In genomic region chr13:48990138-48990537, GRCm38 (mm10) we compare ENCODE assay signal across 27 mouse cellular contexts.
"Had no signal": no experiment of that assay in that cellular context is flagged by ENCODE, and none has a peak within 500 bp of the region (broad histone marks: within the 10 kb centered on the region; RNA-seq: fewer than 3 reads in every experiment).

No protein-coding gene starts in this region.

- H3K27me3 ChIP-seq: heart, embryonic 13.5 days; heart, embryonic 15.5 days; hindbrain, embryonic 12.5 days; intestine, embryonic 15.5 days; limb, embryonic 12.5 days; liver, embryonic 13.5 days had no signal

- H3K4me2 ChIP-seq: heart, embryonic 13.5 days; heart, embryonic 15.5 days; hindbrain, embryonic 12.5 days; hindbrain, embryonic 14.5 days; intestine, embryonic 15.5 days; limb, embryonic 12.5 days; liver, embryonic 11.5 days; liver, embryonic 13.5 days had no signal

- H3K27ac ChIP-seq: heart, embryonic 10.5 days; heart, embryonic 13.5 days; heart, embryonic 15.5 days; hindbrain, embryonic 10.5 days; hindbrain, embryonic 12.5 days; hindbrain, embryonic 14.5 days; intestine, embryonic 15.5 days; layer of hippocampus, adult 2 months; left cerebral cortex, adult 2 months; limb, embryonic 10.5 days; limb, embryonic 12.5 days; liver, embryonic 13.5 days had no signal

- H3K9me3 ChIP-seq: heart, embryonic 10.5 days; heart, embryonic 13.5 days; heart, embryonic 15.5 days; hindbrain, embryonic 10.5 days; hindbrain, embryonic 12.5 days; intestine, embryonic 15.5 days; limb, embryonic 10.5 days; limb, embryonic 12.5 days; liver, embryonic 13.5 days had no signal

- H3K4me3 ChIP-seq: heart, embryonic 10.5 days; heart, embryonic 13.5 days; heart, embryonic 15.5 days; hindbrain, embryonic 10.5 days; hindbrain, embryonic 12.5 days; intestine, embryonic 15.5 days; layer of hippocampus, adult 2 months; left cerebral cortex, adult 2 months; limb, embryonic 10.5 days; limb, embryonic 12.5 days; liver, embryonic 13.5 days had no signal

- ATAC-seq: hindbrain, embryonic 16.5 days; inflammation-experienced regulatory T-cells, adult 6 months; intestine, embryonic 15.5 days; intestine, postnatal 0 days had no signal

- H3K4me1 ChIP-seq: intestine, embryonic 15.5 days; liver, embryonic 13.5 days had no signal

- H3K9ac ChIP-seq: heart, embryonic 13.5 days; heart, embryonic 15.5 days; hindbrain, embryonic 12.5 days; hindbrain, embryonic 14.5 days; intestine, embryonic 15.5 days; limb, embryonic 12.5 days; liver, embryonic 13.5 days had no signal

- H3K36me3 ChIP-seq: heart, embryonic 10.5 days; heart, embryonic 13.5 days; heart, embryonic 15.5 days; hindbrain, embryonic 10.5 days; hindbrain, embryonic 12.5 days; intestine, embryonic 15.5 days; limb, embryonic 10.5 days; limb, embryonic 12.5 days; liver, embryonic 13.5 days had no signal

- DNase-seq: gastrocnemius, postnatal 10 days; gastrocnemius, postnatal 25 days; heart, adult 18-20 months; heart, postnatal 14 days; heart, postnatal 4 days; kidney, adult 18-20 months; kidney, adult 8-10 months; kidney, postnatal 10 days; kidney, postnatal 25 days; kidney, postnatal 4 days; liver; liver, embryonic 13.5 days had no signal
